Mouse (Mus musculus): ENCODE measurements around the gene Ifit1bl2. TPM values are rescaled to one million over a fixed set of nuclear protein-coding genes. Genes with fewer than 3 reads are reported as not detected.
"Not testable (repeated sequence)": the region's sequence is repeated elsewhere in the genome, so short reads cannot be mapped to it uniquely, and the experiment has no call there.

Ifit1bl2 gene
- polyA plus RNA-seq, 1 experiment, result not detected

GRCm38 (mm10) chr19:34605472-34605871 is 35.1 kb downstream of the Ifit1bl2 start:
- H3K36me3 ChIP-seq (ENCODE audit: control insufficient read depth, insufficient read depth), result no peaks in the 10 kb centered on the region
- H3ac ChIP-seq (ENCODE audit: control insufficient read depth, insufficient read length, low read depth), result no peak overlapping the region
- no peaks in the 10 kb centered on the region for H3K79me3 ChIP-seq (ENCODE audit: low read depth)
- no peaks in the 10 kb centered on the region for H3K79me2 ChIP-seq (ENCODE audit: control insufficient read depth, insufficient read depth)
- no peak overlapping the region for H3K4me3 ChIP-seq (ENCODE audit: insufficient read depth, poor library complexity, severe bottlenecking)
- no peaks in the 10 kb centered on the region for H3K27me3 ChIP-seq (ENCODE audit: control insufficient read depth, insufficient read depth, insufficient read length)
- TF ChIP-seq FOSL1 (IDR thresholded peaks at IDR 0.05; ENCODE audit: insufficient read depth, low read length, poor library complexity, severe bottlenecking), result no peak
- TF ChIP-seq USF1 (IDR thresholded peaks at IDR 0.05; ENCODE audit: low read depth), result no peak
- TF ChIP-seq MYOG (IDR thresholded peaks at IDR 0.05; ENCODE audit: control insufficient read depth, extremely low read depth, insufficient read length), result no peak
- no peak for TF ChIP-seq MAX (IDR thresholded peaks at IDR 0.05)
- TF ChIP-seq CEBPB (IDR thresholded peaks at IDR 0.05; ENCODE audit: low read depth), result no peak
- no peak for TF ChIP-seq MYOD1 (IDR thresholded peaks at IDR 0.05; ENCODE audit: control insufficient read depth, insufficient read length, low read depth)
- TF ChIP-seq CTCF (IDR thresholded peaks at IDR 0.05; ENCODE audit: control insufficient read depth, insufficient read depth, insufficient read length), result no peak

- H3K4me3 ChIP-seq (ENCODE audit: insufficient read depth, poor library complexity, severe bottlenecking); H3K36me3 ChIP-seq (ENCODE audit: control insufficient read depth, insufficient read depth); H3K27me3 ChIP-seq (ENCODE audit: control insufficient read depth, insufficient read depth, insufficient read length); H3K79me2 ChIP-seq (ENCODE audit: control insufficient read depth, insufficient read depth); H3ac ChIP-seq (ENCODE audit: control insufficient read depth, insufficient read length, low read depth); H3K79me3 ChIP-seq (ENCODE audit: low read depth): not testable (repeated sequence)
Observed at GRCm38 (mm10) chr19:34601888-34602287, 38.7 kb downstream of the Ifit1bl2 start, which contains the start of gene Ifit1bl1. TSS of gene Ifit1bl1 (minus strand) at chr19:34601956.

DNA sequence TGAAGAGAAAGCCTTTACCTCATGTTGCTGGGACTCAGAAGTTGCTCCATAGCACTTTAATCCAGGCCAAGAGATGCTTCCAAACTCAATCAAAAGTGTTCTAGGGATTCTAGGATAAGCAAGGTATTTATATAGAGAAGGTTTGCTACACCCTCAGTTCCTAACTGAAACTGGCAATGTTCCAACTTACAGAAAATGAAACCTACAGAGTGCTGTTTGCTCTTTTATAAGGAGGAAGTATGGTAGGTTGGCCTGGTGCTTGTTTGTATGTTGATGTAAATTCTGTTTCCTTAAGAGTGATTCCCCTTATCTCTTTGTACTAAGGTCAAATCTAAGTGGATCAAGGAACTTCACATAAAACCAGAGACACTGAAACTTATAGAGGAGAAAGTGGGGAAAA is 41.3 kb downstream of the Ifit1bl2 start:
- H3K79me2 ChIP-seq (ENCODE audit: control insufficient read depth, insufficient read depth); H3ac ChIP-seq (ENCODE audit: control insufficient read depth, insufficient read length, low read depth); H3K79me3 ChIP-seq (ENCODE audit: low read depth); H3K36me3 ChIP-seq (ENCODE audit: control insufficient read depth, insufficient read depth); H3K27me3 ChIP-seq (ENCODE audit: control insufficient read depth, insufficient read depth, insufficient read length); H3K4me3 ChIP-seq (ENCODE audit: insufficient read depth, poor library complexity, severe bottlenecking): not testable (repeated sequence)

GRCm38 (mm10) chr19:34598341-34598740 is 42.2 kb downstream of the Ifit1bl2 start:
- TF ChIP-seq CTCF (IDR thresholded peaks at IDR 0.05; ENCODE audit: control insufficient read depth, insufficient read depth, insufficient read length), result no peak
- no peak for TF ChIP-seq MAX (IDR thresholded peaks at IDR 0.05)
- no peak for TF ChIP-seq MYOD1 (IDR thresholded peaks at IDR 0.05; ENCODE audit: control insufficient read depth, insufficient read length, low read depth)
- TF ChIP-seq MYOG (IDR thresholded peaks at IDR 0.05; ENCODE audit: control insufficient read depth, extremely low read depth, insufficient read length), result no peak
- TF ChIP-seq USF1 (IDR thresholded peaks at IDR 0.05; ENCODE audit: low read depth), result no peak
- no peak for TF ChIP-seq FOSL1 (IDR thresholded peaks at IDR 0.05; ENCODE audit: insufficient read depth, low read length, poor library complexity, severe bottlenecking)
- no peak for TF ChIP-seq CEBPB (IDR thresholded peaks at IDR 0.05; ENCODE audit: low read depth)
- Histone ChIP-seq H3ac (ENCODE audit: control insufficient read depth, insufficient read length, low read depth) (no peak overlapping the region), H3K4me3 (ENCODE audit: insufficient read depth, poor library complexity, severe bottlenecking) (no peak overlapping the region), H3K79me3 (ENCODE audit: low read depth) (no peaks in the 10 kb centered on the region), H3K79me2 (ENCODE audit: control insufficient read depth, insufficient read depth) (no peaks in the 10 kb centered on the region), H3K36me3 (ENCODE audit: control insufficient read depth, insufficient read depth) (no peaks in the 10 kb centered on the region), H3K27me3 (ENCODE audit: control insufficient read depth, insufficient read depth, insufficient read length) (peaks cover 3% of the 10 kb centered on the region)

GRCm38 (mm10) chr19:34596811-34597210 is 43.7 kb downstream of the Ifit1bl2 start:
- TF ChIP-seq MYOD1 (IDR thresholded peaks at IDR 0.05; ENCODE audit: control insufficient read depth, insufficient read length, low read depth) (no peak), USF1 (IDR thresholded peaks at IDR 0.05; ENCODE audit: low read depth) (no peak), MAX (IDR thresholded peaks at IDR 0.05) (no peak), CEBPB (IDR thresholded peaks at IDR 0.05; ENCODE audit: low read depth) (peak; percentile 41)
- H3K27me3 ChIP-seq (ENCODE audit: control insufficient read depth, insufficient read depth, insufficient read length), result peaks cover 3% of the 10 kb centered on the region
- H3K36me3 ChIP-seq (ENCODE audit: control insufficient read depth, insufficient read depth), result no peaks in the 10 kb centered on the region
- no peaks in the 10 kb centered on the region for H3K79me2 ChIP-seq (ENCODE audit: control insufficient read depth, insufficient read depth)
- no peak overlapping the region for H3ac ChIP-seq (ENCODE audit: control insufficient read depth, insufficient read length, low read depth)
- no peak overlapping the region for H3K4me3 ChIP-seq (ENCODE audit: insufficient read depth, poor library complexity, severe bottlenecking)
- H3K79me3 ChIP-seq (ENCODE audit: low read depth), result no peaks in the 10 kb centered on the region

DNA sequence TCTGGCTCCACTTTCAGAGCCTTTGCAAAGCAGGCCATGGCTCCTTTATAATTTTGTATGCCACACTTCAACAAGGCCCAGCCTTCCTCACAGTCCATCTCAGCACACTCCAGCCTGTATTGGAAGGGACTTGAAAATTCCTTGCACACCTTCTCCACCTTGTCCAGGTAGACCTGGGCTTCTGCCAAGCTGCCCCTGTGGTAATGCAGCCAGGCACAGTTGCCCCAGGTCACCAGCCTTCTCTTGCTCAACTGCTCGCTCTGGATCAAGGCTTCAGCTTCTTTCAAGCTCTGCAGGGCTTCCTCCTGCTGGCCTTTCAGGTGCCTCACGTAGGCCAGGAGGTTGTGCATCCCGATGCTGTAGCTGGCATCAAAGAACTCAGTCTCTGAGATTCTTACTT is 46.0 kb downstream of the Ifit1bl2 start:
- not testable (repeated sequence) for H3K4me3 ChIP-seq (ENCODE audit: insufficient read depth, poor library complexity, severe bottlenecking); H3K36me3 ChIP-seq (ENCODE audit: control insufficient read depth, insufficient read depth); H3K79me2 ChIP-seq (ENCODE audit: control insufficient read depth, insufficient read depth); H3ac ChIP-seq (ENCODE audit: control insufficient read depth, insufficient read length, low read depth); H3K79me3 ChIP-seq (ENCODE audit: low read depth); H3K27me3 ChIP-seq (ENCODE audit: control insufficient read depth, insufficient read depth, insufficient read length)

DNA sequence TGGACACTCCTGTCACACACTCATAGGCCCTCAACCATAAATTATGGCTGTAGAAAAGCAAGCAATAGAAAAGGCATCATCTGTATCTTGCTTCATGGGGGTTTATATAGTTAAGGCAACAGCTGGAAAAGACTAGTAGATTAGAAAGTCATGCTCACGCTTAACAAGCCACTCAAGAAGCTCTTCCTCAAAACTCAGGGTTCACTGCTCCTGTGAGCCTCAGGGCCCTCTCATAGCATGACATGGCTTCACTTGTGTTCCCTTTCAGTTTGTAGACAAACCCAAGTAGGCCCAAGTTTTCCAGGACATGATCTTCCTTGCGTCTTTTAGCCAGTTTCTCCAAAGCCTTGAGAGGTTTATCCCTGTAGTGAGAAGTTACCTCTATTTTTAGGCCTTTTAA is 47.1 kb downstream of the Ifit1bl2 start:
- H3K79me3 ChIP-seq (ENCODE audit: low read depth), result no peaks in the 10 kb centered on the region
- H3K27me3 ChIP-seq (ENCODE audit: control insufficient read depth, insufficient read depth, insufficient read length), result peaks cover 1% of the 10 kb centered on the region
- no peak overlapping the region for H3ac ChIP-seq (ENCODE audit: control insufficient read depth, insufficient read length, low read depth)
- no peaks in the 10 kb centered on the region for H3K79me2 ChIP-seq (ENCODE audit: control insufficient read depth, insufficient read depth)
- H3K36me3 ChIP-seq (ENCODE audit: control insufficient read depth, insufficient read depth), result no peaks in the 10 kb centered on the region
- no peak overlapping the region for H3K4me3 ChIP-seq (ENCODE audit: insufficient read depth, poor library complexity, severe bottlenecking)
- TF ChIP-seq MYOD1 (IDR thresholded peaks at IDR 0.05; ENCODE audit: control insufficient read depth, insufficient read length, low read depth) (no peak), FOSL1 (IDR thresholded peaks at IDR 0.05; ENCODE audit: insufficient read depth, low read length, poor library complexity, severe bottlenecking) (no peak), USF1 (IDR thresholded peaks at IDR 0.05; ENCODE audit: low read depth) (no peak), CTCF (IDR thresholded peaks at IDR 0.05; ENCODE audit: control insufficient read depth, insufficient read depth, insufficient read length) (no peak), CEBPB (IDR thresholded peaks at IDR 0.05; ENCODE audit: low read depth) (no peak), MAX (IDR thresholded peaks at IDR 0.05) (no peak), MYOG (IDR thresholded peaks at IDR 0.05; ENCODE audit: control insufficient read depth, extremely low read depth, insufficient read length) (no peak)
